Mouse (Mus musculus): ENCODE data around the gene Myrip. TPM values are rescaled to one million over a fixed set of nuclear protein-coding genes. Genes with fewer than 3 reads are reported as not detected.
A peak's percentile ranks its signal among the peaks of the same experiment; 100 is the strongest.

Gene Myrip
- polyA plus RNA-seq, 1 experiment from 2014 or later = 5.4 TPM

GRCm38 (mm10) chr9:120356490-120356889 lies 55.2 kb downstream of the Myrip start:
- WGBS = 93% methylated on average over 6 of the region's 6 CpGs
- no peak overlapping the region for H3K4me2 ChIP-seq (ENCODE audit: low read length)

DNA sequence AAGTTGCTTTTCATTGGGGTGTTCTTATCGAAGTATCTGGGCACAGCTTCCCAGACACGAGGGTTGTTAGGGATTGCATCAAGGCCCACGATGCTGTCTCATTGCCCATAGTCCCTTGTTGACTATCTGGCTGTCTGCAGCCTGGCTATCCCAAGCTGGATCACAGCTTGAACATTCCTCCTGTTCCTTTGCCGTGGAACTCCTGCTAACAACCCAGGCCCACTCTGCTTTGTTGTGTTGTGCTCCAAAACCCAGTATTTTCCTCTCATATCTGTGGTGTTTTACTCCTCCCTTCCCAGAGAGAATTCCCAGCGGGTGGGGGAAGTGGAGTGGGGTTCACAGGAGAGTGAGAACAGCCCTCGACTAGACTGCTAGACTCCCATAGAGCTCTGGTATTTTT lies 56.7 kb downstream of the Myrip start:
- Histone ChIP-seq H3K9ac (replicated peaks; ENCODE audit: low read length) (no peak overlapping the region), H3K36me3 (ENCODE audit: control insufficient read depth, insufficient read depth, low read length) (no peaks in the 10 kb centered on the region), H3K4me3 (replicated peaks; ENCODE audit: low read depth, low read length) (no peak overlapping the region), H3K4me1 (ENCODE audit: control insufficient read depth, insufficient read depth, low read length) (no peaks in the 10 kb centered on the region), H3K27ac (replicated peaks; ENCODE audit: low read depth, low read length) (no peak overlapping the region), H3K27me3 (ENCODE audit: control insufficient read depth, insufficient read depth, low read length) (no peaks in the 10 kb centered on the region), H3K4me2 (ENCODE audit: low read length) (no peak overlapping the region), H3K9me3 (ENCODE audit: control insufficient read depth, low read length) (0 out of 2 replicates have a peak, but pooled peaks cover 3% of the 10 kb centered on the region)
- 80% methylated on average over 6 of the region's 6 CpGs for WGBS
- DNase-seq = no peak
- no peak for ATAC-seq (ENCODE audit: low FRiP score, low TSS enrichment)

More at GRCm38 (mm10) chr9:120356490-120356889, 55.2 kb downstream of the Myrip start:
- 0 out of 2 replicates have a peak, but pooled peaks cover 3% of the 10 kb centered on the region for H3K9me3 ChIP-seq (ENCODE audit: control insufficient read depth, low read length)
- H3K36me3 ChIP-seq (ENCODE audit: control insufficient read depth, insufficient read depth, low read length) = no peaks in the 10 kb centered on the region
- no peaks in the 10 kb centered on the region for H3K4me1 ChIP-seq (ENCODE audit: control insufficient read depth, insufficient read depth, low read length)
- no peak for DNase-seq
- H3K27me3 ChIP-seq (ENCODE audit: control insufficient read depth, insufficient read depth, low read length) = no peaks in the 10 kb centered on the region
- no peak overlapping the region for H3K9ac ChIP-seq (replicated peaks; ENCODE audit: low read length)
- no peak for ATAC-seq (ENCODE audit: low FRiP score, low TSS enrichment)
- no peak overlapping the region for H3K27ac ChIP-seq (replicated peaks; ENCODE audit: low read depth, low read length)
- no peak overlapping the region for H3K4me3 ChIP-seq (replicated peaks; ENCODE audit: low read depth, low read length)

- Histone ChIP-seq H3K36me3 (ENCODE audit: control insufficient read depth, insufficient read depth, low read length) (no peaks in the 10 kb centered on the region), H3K27me3 (ENCODE audit: control insufficient read depth, insufficient read depth, low read length) (no peaks in the 10 kb centered on the region), H3K9me3 (ENCODE audit: control insufficient read depth, low read length) (no peaks in the 10 kb centered on the region), H3K4me1 (ENCODE audit: control insufficient read depth, insufficient read depth, low read length) (no peaks in the 10 kb centered on the region), H3K27ac (replicated peaks; ENCODE audit: low read depth, low read length) (0 out of 2 replicates have a peak overlapping the region, but pooled peaks have one; percentile 5), H3K4me3 (replicated peaks; ENCODE audit: low read depth, low read length) (no peak overlapping the region), H3K9ac (replicated peaks; ENCODE audit: low read length) (no peak overlapping the region), H3K4me2 (ENCODE audit: low read length) (no peak overlapping the region)
- WGBS = 79% methylated on average over 14 of the region's 14 CpGs
- DNase-seq (peak; percentile 24), ATAC-seq (ENCODE audit: low FRiP score, low TSS enrichment) (no peak)
Measured at GRCm38 (mm10) chr9:120360397-120361177, 59.3 kb downstream of the Myrip start.

GRCm38 (mm10) chr9:120361656-120362055 lies 60.3 kb downstream of the Myrip start:
- H3K9ac ChIP-seq (replicated peaks; ENCODE audit: low read length) = no peak overlapping the region
- no peaks in the 10 kb centered on the region for H3K9me3 ChIP-seq (ENCODE audit: control insufficient read depth, low read length)
- ATAC-seq (ENCODE audit: low FRiP score, low TSS enrichment) = no peak
- WGBS = 88% methylated on average over 6 of the region's 6 CpGs
- no peaks in the 10 kb centered on the region for H3K27me3 ChIP-seq (ENCODE audit: control insufficient read depth, insufficient read depth, low read length)
- H3K4me1 ChIP-seq (ENCODE audit: control insufficient read depth, insufficient read depth, low read length) = no peaks in the 10 kb centered on the region
- no peak overlapping the region for H3K4me2 ChIP-seq (ENCODE audit: low read length)
- DNase-seq = no peak
- H3K36me3 ChIP-seq (ENCODE audit: control insufficient read depth, insufficient read depth, low read length) = no peaks in the 10 kb centered on the region
- no peak overlapping the region for H3K27ac ChIP-seq (replicated peaks; ENCODE audit: low read depth, low read length)
- no peak overlapping the region for H3K4me3 ChIP-seq (replicated peaks; ENCODE audit: low read depth, low read length)

DNA sequence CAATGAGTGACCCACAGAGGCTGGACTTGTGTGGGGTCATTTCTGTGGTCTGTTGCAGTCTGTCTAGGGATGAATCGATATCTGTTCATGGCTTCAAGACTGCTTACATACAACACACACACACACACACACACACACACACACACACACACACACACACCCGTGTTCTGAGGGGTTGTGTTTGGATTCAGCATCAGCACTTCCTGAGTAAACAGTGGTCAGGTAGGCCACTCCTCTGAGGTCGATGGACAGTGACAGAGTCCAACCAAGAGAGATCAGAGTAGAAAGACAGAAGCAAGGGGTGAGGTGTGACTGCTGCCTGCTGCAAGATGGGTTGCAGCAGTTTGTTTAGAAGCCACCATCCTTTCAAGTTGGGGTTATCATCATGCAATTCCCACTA lies 61.4 kb downstream of the Myrip start:
- ATAC-seq (ENCODE audit: low FRiP score, low TSS enrichment) = no peak
- Histone ChIP-seq H3K4me1 (ENCODE audit: control insufficient read depth, insufficient read depth, low read length) (no peaks in the 10 kb centered on the region), H3K9me3 (ENCODE audit: control insufficient read depth, low read length) (no peaks in the 10 kb centered on the region), H3K9ac (replicated peaks; ENCODE audit: low read length) (no peak overlapping the region), H3K36me3 (ENCODE audit: control insufficient read depth, insufficient read depth, low read length) (no peaks in the 10 kb centered on the region), H3K27me3 (ENCODE audit: control insufficient read depth, insufficient read depth, low read length) (no peaks in the 10 kb centered on the region), H3K4me2 (ENCODE audit: low read length) (no peak overlapping the region), H3K27ac (replicated peaks; ENCODE audit: low read depth, low read length) (no peak overlapping the region), H3K4me3 (replicated peaks; ENCODE audit: low read depth, low read length) (no peak overlapping the region)
- 78% methylated on average over 3 of the region's 3 CpGs for WGBS
- DNase-seq = no peak

DNA sequence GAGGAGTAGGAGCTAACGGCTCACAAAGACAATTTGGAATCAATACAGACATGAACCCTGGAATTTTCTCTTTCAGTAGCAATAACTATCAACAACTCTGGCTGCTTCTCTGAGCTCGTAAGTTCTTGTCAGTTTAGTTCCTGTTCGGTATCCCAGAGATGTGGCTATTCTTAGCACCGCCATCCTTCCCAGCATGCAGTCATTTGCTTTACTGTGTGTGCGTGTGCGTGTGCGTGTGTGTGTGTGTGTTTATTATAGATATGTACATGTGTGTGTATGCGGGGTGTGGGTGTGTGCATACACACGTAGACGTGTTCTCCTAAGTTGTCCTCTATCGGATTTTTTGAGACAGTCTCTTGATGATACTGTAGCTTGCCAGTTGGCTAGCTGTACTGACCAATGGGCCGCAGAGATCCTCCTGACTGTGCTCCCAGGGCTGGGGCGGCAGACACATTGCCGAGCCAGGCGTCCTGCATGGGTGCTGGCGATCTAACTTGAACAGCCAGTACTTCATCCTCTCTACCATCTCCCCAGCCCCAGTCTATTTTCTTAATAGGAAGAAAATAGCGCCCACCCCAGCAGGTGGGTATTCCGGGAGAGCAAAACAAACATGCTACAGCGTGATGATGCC lies 63.5 kb downstream of the Myrip start:
- ATAC-seq (ENCODE audit: low FRiP score, low TSS enrichment) (no peak), DNase-seq (no peak)
- H3K4me3 ChIP-seq (replicated peaks; ENCODE audit: low read depth, low read length) = no peak overlapping the region
- no peak overlapping the region for H3K4me2 ChIP-seq (ENCODE audit: low read length)
- H3K27ac ChIP-seq (replicated peaks; ENCODE audit: low read depth, low read length) = no peak overlapping the region
- no peaks in the 10 kb centered on the region for H3K27me3 ChIP-seq (ENCODE audit: control insufficient read depth, insufficient read depth, low read length)
- no peak overlapping the region for H3K9ac ChIP-seq (replicated peaks; ENCODE audit: low read length)
- 87% methylated on average over 19 of the region's 19 CpGs for whole genome bisulfite sequencing
- H3K36me3 ChIP-seq (ENCODE audit: control insufficient read depth, insufficient read depth, low read length) = no peaks in the 10 kb centered on the region
- H3K9me3 ChIP-seq (ENCODE audit: control insufficient read depth, low read length) = no peaks in the 10 kb centered on the region
- no peaks in the 10 kb centered on the region for H3K4me1 ChIP-seq (ENCODE audit: control insufficient read depth, insufficient read depth, low read length)

DNA sequence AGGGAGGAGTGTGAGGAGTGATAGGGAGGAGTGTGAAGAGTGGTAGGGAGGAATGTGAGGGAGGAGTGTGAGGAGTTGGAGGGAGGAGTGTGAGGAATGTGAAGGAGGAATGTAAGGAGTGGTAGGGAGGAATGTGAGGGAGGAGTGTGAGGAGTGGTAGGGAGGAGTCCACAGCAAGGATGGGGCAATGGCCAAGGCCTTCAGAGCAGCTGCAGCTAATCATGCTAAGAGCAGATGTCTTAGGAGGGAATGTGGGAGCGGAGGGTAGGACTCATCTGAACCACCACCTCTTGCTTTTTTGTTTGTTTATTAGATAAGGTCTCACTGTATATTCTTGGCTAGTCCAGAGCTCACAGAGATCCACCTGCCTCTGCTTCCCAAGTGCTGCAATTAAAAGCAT lies 66.2 kb downstream of the Myrip start:
- no peak overlapping the region for H3K9ac ChIP-seq (replicated peaks; ENCODE audit: low read length)
- no peaks in the 10 kb centered on the region for H3K9me3 ChIP-seq (ENCODE audit: control insufficient read depth, low read length)
- H3K4me3 ChIP-seq (replicated peaks; ENCODE audit: low read depth, low read length) = no peak overlapping the region
- no peaks in the 10 kb centered on the region for H3K4me1 ChIP-seq (ENCODE audit: control insufficient read depth, insufficient read depth, low read length)
- ATAC-seq (ENCODE audit: low FRiP score, low TSS enrichment) (no peak), DNase-seq (no peak)
- no peaks in the 10 kb centered on the region for H3K36me3 ChIP-seq (ENCODE audit: control insufficient read depth, insufficient read depth, low read length)
- H3K27me3 ChIP-seq (ENCODE audit: control insufficient read depth, insufficient read depth, low read length) = no peaks in the 10 kb centered on the region
- 100% methylated on average over 1 of the region's 1 CpGs for WGBS
- H3K27ac ChIP-seq (replicated peaks; ENCODE audit: low read depth, low read length) = no peak overlapping the region
- no peak overlapping the region for H3K4me2 ChIP-seq (ENCODE audit: low read length)

GRCm38 (mm10) chr9:120371633-120372032 lies 70.3 kb downstream of the Myrip start:
- Histone ChIP-seq H3K27ac (replicated peaks; ENCODE audit: low read depth, low read length) (no peak overlapping the region), H3K4me2 (ENCODE audit: low read length) (no peak overlapping the region), H3K4me3 (replicated peaks; ENCODE audit: low read depth, low read length) (no peak overlapping the region), H3K9ac (replicated peaks; ENCODE audit: low read length) (no peak overlapping the region), H3K9me3 (ENCODE audit: control insufficient read depth, low read length) (no peaks in the 10 kb centered on the region), H3K36me3 (ENCODE audit: control insufficient read depth, insufficient read depth, low read length) (no peaks in the 10 kb centered on the region), H3K4me1 (ENCODE audit: control insufficient read depth, insufficient read depth, low read length) (no peaks in the 10 kb centered on the region), H3K27me3 (ENCODE audit: control insufficient read depth, insufficient read depth, low read length) (no peaks in the 10 kb centered on the region)
- WGBS = 80% methylated on average over 5 of the region's 5 CpGs
- ATAC-seq (ENCODE audit: low FRiP score, low TSS enrichment) (no peak), DNase-seq (no peak)

GRCm38 (mm10) chr9:120372347-120372746 lies 71.0 kb downstream of the Myrip start:
- H3K36me3 ChIP-seq (ENCODE audit: control insufficient read depth, insufficient read depth, low read length) = no peaks in the 10 kb centered on the region
- WGBS = 83% methylated on average over 6 of the region's 6 CpGs
- no peak for ATAC-seq (ENCODE audit: low FRiP score, low TSS enrichment)
- no peak overlapping the region for H3K9ac ChIP-seq (replicated peaks; ENCODE audit: low read length)
- no peak overlapping the region for H3K4me3 ChIP-seq (replicated peaks; ENCODE audit: low read depth, low read length)
- no peaks in the 10 kb centered on the region for H3K27me3 ChIP-seq (ENCODE audit: control insufficient read depth, insufficient read depth, low read length)
- no peak overlapping the region for H3K4me2 ChIP-seq (ENCODE audit: low read length)
- H3K9me3 ChIP-seq (ENCODE audit: control insufficient read depth, low read length) = no peaks in the 10 kb centered on the region
- DNase-seq = no peak
- no peak overlapping the region for H3K27ac ChIP-seq (replicated peaks; ENCODE audit: low read depth, low read length)
- no peaks in the 10 kb centered on the region for H3K4me1 ChIP-seq (ENCODE audit: control insufficient read depth, insufficient read depth, low read length)
